Mouse (Mus musculus) embryonic facial prominence, embryonic 14.5 days (tissue): ENCODE measurements around the gene Traf2. TPM values are rescaled to one million over a fixed set of nuclear protein-coding genes. Genes with fewer than 3 reads are reported as not detected.
A peak's percentile ranks its signal among the peaks of the same experiment; 100 is the strongest.

ENCODE experiments used
- ATAC-seq: fragments of 200-750 bp; cut with Nextera tagmentation; 2 replicates; pipeline ENCODE4 v1.8.0; 2017; ENCODE audit warnings: low read depth, moderate number of reproducible peaks, moderate TSS enrichment
- DNase-seq: peaks from one replicate; pipeline ENCODE4 v3.0.0-alpha.2; 2015; ENCODE audit warnings: low spot score
- H3K27ac ChIP-seq: fragments of 300-500 bp; sonication (generic); replicated peaks from 2 replicates; pipeline ENCODE4 v1.5.1; 2014; ENCODE audit warnings: low read depth, mild to moderate bottlenecking, low read length, moderate library complexity
- H3K27me3 ChIP-seq: fragments of 300-500 bp; sonication (generic); replicated peaks from 2 replicates; pipeline ENCODE4 v1.6.1; 2014; ENCODE audit warnings: low read length; ENCODE audit not compliant: control insufficient read depth, insufficient read depth
- H3K36me3 ChIP-seq: fragments of 300-500 bp; sonication (generic); 2 replicates; pipeline ENCODE4 v1.6.1; 2014; ENCODE audit warnings: low read length, mixed read lengths; ENCODE audit not compliant: control insufficient read depth, insufficient read depth
- H3K4me1 ChIP-seq: fragments of 300-500 bp; sonication (generic); 2 replicates; pipeline ENCODE4 v1.6.1; 2014; ENCODE audit warnings: antibody characterized with exemption, low read length; ENCODE audit not compliant: control insufficient read depth, insufficient read depth
- H3K4me2 ChIP-seq: fragments of 300-500 bp; sonication (generic); 2 replicates; pipeline ENCODE4 v1.6.1; 2014; ENCODE audit warnings: low read depth, mild to moderate bottlenecking, low read length, moderate library complexity, mixed read lengths
- H3K4me3 ChIP-seq: fragments of 300-500 bp; sonication (generic); 2 replicates; pipeline ENCODE4 v1.5.1; 2014; ENCODE audit warnings: low read depth, mild to moderate bottlenecking, low read length
- H3K9ac ChIP-seq: fragments of 300-500 bp; sonication (generic); 2 replicates; pipeline ENCODE4 v1.6.1; 2014; ENCODE audit warnings: low read depth, mild to moderate bottlenecking, low read length, moderate library complexity, mixed read lengths
- H3K9me3 ChIP-seq: fragments of 300-500 bp; sonication (generic); 2 replicates; pipeline ENCODE4 v1.6.1; 2016; ENCODE audit warnings: low read length; ENCODE audit not compliant: control insufficient read depth
- WGBS: fragments of 180-500 bp; shearing (Covaris S2); extraction: QIAGEN DNeasy Blood & Tissue Kit; methylation state at CpG from one replicate; pipeline ENCODE4 v1.1.7; 2014; 5-methylcytosine and 5-hydroxymethylcytosine counted together
- polyA plus RNA-seq: library from polyadenylated mRNA; unstranded; fragments of >200 nt; fragmentation: Nextera tagmentation; extraction: Ambion mirVana; gene quantifications from 2 replicates; pipeline ENCODE4 v1.2.1, GENCODE M21; 2014

The Traf2 gene
- 30.0 and 33.9 TPM in 2 replicates for polyA plus RNA-seq

GRCm38 (mm10) chr2:25546811-25547491 is at the start of gene Traf2:
Traf2 (minus strand) TSS chr2:25546940.
- Histone ChIP-seq H3K4me1 (peaks cover 4% of the 10 kb centered on the region; the same call in 1 of the 2 replicates), H3K27me3 (no peaks in the 10 kb centered on the region), H3K9me3 (no peaks in the 10 kb centered on the region), H3K4me2 (peak within 1 kb of the TSS; percentile 81), H3K9ac (peak within 1 kb of the TSS; percentile 74), H3K36me3 (no peaks in the 10 kb centered on the region), H3K4me3 (peak within 1 kb of the TSS; percentile 58), H3K27ac (peak within 1 kb of the TSS; percentile 75)
- peak; percentile 100 for DNase-seq
- WGBS = 5% methylated on average over 27 of the region's 48 CpGs
- ATAC-seq = peak; percentile 100

GRCm38 (mm10) chr2:25591863-25592262 is 45.1 kb upstream of the Traf2 start:
- Histone ChIP-seq H3K27me3 (no peaks in the 10 kb centered on the region), H3K27ac (no peak overlapping the region), H3K9ac (no peak overlapping the region), H3K4me3 (no peak overlapping the region), H3K4me1 (no peaks in the 10 kb centered on the region), H3K36me3 (peaks cover 93% of the 10 kb centered on the region), H3K9me3 (no peaks in the 10 kb centered on the region), H3K4me2 (no peak overlapping the region)
- ATAC-seq (no peak), DNase-seq (no peak)
- WGBS = 80% methylated on average over 2 of the region's 2 CpGs

GRCm38 (mm10) chr2:25588227-25588907 is 41.6 kb upstream of the Traf2 start:
- Histone ChIP-seq H3K27ac (no peak overlapping the region), H3K4me3 (no peak overlapping the region), H3K4me1 (no peaks in the 10 kb centered on the region), H3K9ac (no peak overlapping the region), H3K36me3 (peaks cover 94% of the 10 kb centered on the region), H3K9me3 (no peaks in the 10 kb centered on the region), H3K4me2 (no peak overlapping the region), H3K27me3 (no peaks in the 10 kb centered on the region)
- no peak for DNase-seq
- no peak for ATAC-seq
- 93% methylated on average over 7 of the region's 8 CpGs for WGBS

- Histone ChIP-seq H3K27ac (no peak overlapping the region), H3K9me3 (no peaks in the 10 kb centered on the region), H3K27me3 (no peaks in the 10 kb centered on the region), H3K9ac (no peak overlapping the region), H3K4me3 (no peak overlapping the region), H3K36me3 (peaks cover 91% of the 10 kb centered on the region), H3K4me2 (no peak overlapping the region), H3K4me1 (peaks cover 4% of the 10 kb centered on the region; the same call in 1 of the 2 replicates)
- 90% methylated on average over 8 of the region's 8 CpGs for WGBS
- ATAC-seq (no peak), DNase-seq (no peak)
Measured at GRCm38 (mm10) chr2:25587290-25587689, 40.5 kb upstream of the Traf2 start.

GRCm38 (mm10) chr2:25585601-25586000 is 38.9 kb upstream of the Traf2 start:
- no peak overlapping the region for H3K4me2 ChIP-seq
- peaks cover 75% of the 10 kb centered on the region for H3K36me3 ChIP-seq
- peaks cover 5% of the 10 kb centered on the region for H3K27me3 ChIP-seq
- H3K27ac ChIP-seq = no peak overlapping the region
- DNase-seq (no peak), ATAC-seq (no peak)
- no peak overlapping the region for H3K9ac ChIP-seq
- peaks cover 4% of the 10 kb centered on the region; the same call in 1 of the 2 replicates for H3K4me1 ChIP-seq
- no peak overlapping the region for H3K4me3 ChIP-seq
- no peaks in the 10 kb centered on the region for H3K9me3 ChIP-seq
- WGBS = 83% methylated on average over 3 of the region's 3 CpGs

- peaks cover 68% of the 10 kb centered on the region for H3K36me3 ChIP-seq
- H3K27me3 ChIP-seq = peaks cover 12% of the 10 kb centered on the region
- no peak overlapping the region for H3K9ac ChIP-seq
- H3K4me1 ChIP-seq = peaks cover 4% of the 10 kb centered on the region; the same call in 1 of the 2 replicates
- H3K9me3 ChIP-seq = no peaks in the 10 kb centered on the region
- no peak overlapping the region for H3K27ac ChIP-seq
- no peak overlapping the region for H3K4me2 ChIP-seq
- H3K4me3 ChIP-seq = no peak overlapping the region
- 90% methylated on average over 4 of the region's 4 CpGs for WGBS
- ATAC-seq (no peak), DNase-seq (no peak)
Measured at GRCm38 (mm10) chr2:25584856-25585255, 38.1 kb upstream of the Traf2 start.

GRCm38 (mm10) chr2:25584152-25584551 is 37.4 kb upstream of the Traf2 start:
- Histone ChIP-seq H3K4me3 (no peak overlapping the region), H3K27me3 (peaks cover 19% of the 10 kb centered on the region), H3K36me3 (peaks cover 61% of the 10 kb centered on the region), H3K4me1 (peaks cover 7% of the 10 kb centered on the region; the same call in 1 of the 2 replicates), H3K27ac (no peak overlapping the region), H3K9me3 (no peaks in the 10 kb centered on the region), H3K9ac (no peak overlapping the region), H3K4me2 (no peak overlapping the region)
- no peak for ATAC-seq
- DNase-seq = no peak
- WGBS = 94% methylated on average over 3 of the region's 3 CpGs

GRCm38 (mm10) chr2:25583571-25583970 is 36.8 kb upstream of the Traf2 start:
- H3K4me3 ChIP-seq = no peak overlapping the region
- H3K27me3 ChIP-seq = peaks cover 25% of the 10 kb centered on the region
- no peak overlapping the region for H3K27ac ChIP-seq
- no peaks in the 10 kb centered on the region for H3K9me3 ChIP-seq
- ATAC-seq = no peak
- no peak for DNase-seq
- WGBS = 66% methylated on average over 3 of the region's 4 CpGs
- H3K9ac ChIP-seq = no peak overlapping the region
- H3K36me3 ChIP-seq = peaks cover 55% of the 10 kb centered on the region
- H3K4me2 ChIP-seq = no peak overlapping the region
- H3K4me1 ChIP-seq = peaks cover 8% of the 10 kb centered on the region; the same call in 1 of the 2 replicates
